Mouse (Mus musculus): ENCODE results near the gene Isyna1. TPM values are rescaled to one million over a fixed set of nuclear protein-coding genes. Genes with fewer than 3 reads are reported as not detected.
A peak's percentile ranks its signal among the peaks of the same experiment; 100 is the strongest.

Isyna1 gene
- polyA plus RNA-seq, 1 experiment from 2014 or later = 107 TPM

DNA sequence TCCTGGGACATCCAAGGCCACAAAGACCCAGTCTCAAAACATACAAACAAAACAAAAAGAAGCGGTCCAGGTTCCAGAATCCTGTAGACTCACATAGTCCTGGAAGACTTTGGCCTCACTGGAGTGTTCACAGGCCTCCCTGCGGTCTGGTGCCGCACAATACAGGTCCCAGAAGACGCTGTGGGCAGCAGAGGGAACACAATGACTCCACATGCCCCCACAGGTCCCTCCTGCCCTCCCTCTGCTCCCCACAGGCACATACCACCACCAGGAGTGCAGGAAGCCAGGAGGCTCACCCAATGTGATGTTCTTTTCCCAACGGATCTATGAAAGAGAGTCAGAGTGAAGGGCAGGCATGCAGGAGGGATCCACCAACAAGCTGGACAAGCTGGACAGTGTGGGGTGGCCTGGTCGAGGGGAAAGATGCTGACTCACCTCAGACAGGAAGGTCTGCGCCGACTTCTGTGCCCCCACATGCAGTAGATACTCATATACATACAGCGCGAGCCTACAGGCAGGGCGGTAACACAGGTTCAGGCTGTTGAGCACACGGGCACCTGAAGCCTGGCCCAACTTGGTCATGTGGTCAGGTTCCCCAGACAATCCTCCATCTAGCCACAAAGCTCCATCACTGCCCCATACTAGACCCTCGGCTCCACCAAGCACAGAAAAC, 8.1 kb downstream of the Isyna1 start:
- ATAC-seq (ENCODE audit: insufficient read depth) (no peak), DNase-seq (no peak)
- Histone ChIP-seq H3K27ac (ENCODE audit: low read depth) (no peak overlapping the region), H3K9ac (no peak overlapping the region), H3K9me3 (ENCODE audit: low read depth, low read length) (no peaks in the 10 kb centered on the region), H3K36me3 (ENCODE audit: insufficient read depth) (peaks cover 13% of the 10 kb centered on the region; the same call in 1 of the 2 replicates), H3K4me2 (no peak overlapping the region), H3K4me1 (ENCODE audit: insufficient read depth) (peaks cover 31% of the 10 kb centered on the region), H3K27me3 (ENCODE audit: insufficient read depth, low read length) (no peaks in the 10 kb centered on the region), H3K4me3 (ENCODE audit: low read depth, low read length) (no peak overlapping the region)
- 88% methylated on average over 13 of the region's 13 CpGs for WGBS
- no peak for TF ChIP-seq CTCF (IDR thresholded peaks at IDR 0.05; ENCODE audit: low read depth)

- TF ChIP-seq CTCF (IDR thresholded peaks at IDR 0.05; ENCODE audit: low read depth) = no peak
- H3K27me3 ChIP-seq (ENCODE audit: insufficient read depth, low read length) = no peaks in the 10 kb centered on the region
- peaks cover 10% of the 10 kb centered on the region; the same call in 1 of the 2 replicates for H3K36me3 ChIP-seq (ENCODE audit: insufficient read depth)
- H3K9me3 ChIP-seq (ENCODE audit: low read depth, low read length) = no peaks in the 10 kb centered on the region
- no peak overlapping the region for H3K9ac ChIP-seq
- ATAC-seq (ENCODE audit: insufficient read depth) (no peak), DNase-seq (no peak)
- no peak overlapping the region for H3K27ac ChIP-seq (ENCODE audit: low read depth)
- H3K4me1 ChIP-seq (ENCODE audit: insufficient read depth) = peaks cover 29% of the 10 kb centered on the region
- H3K4me3 ChIP-seq (ENCODE audit: low read depth, low read length) = no peak overlapping the region
- H3K4me2 ChIP-seq = no peak overlapping the region
- 84% methylated on average over 7 of the region's 7 CpGs for WGBS
Measured at GRCm38 (mm10) chr8:70604558-70604957, 10.4 kb downstream of the Isyna1 start.

GRCm38 (mm10) chr8:70605871-70606779, 12.0 kb downstream of the Isyna1 start:
- peaks cover 18% of the 10 kb centered on the region; the same call in 1 of the 2 replicates for H3K4me1 ChIP-seq (ENCODE audit: insufficient read depth)
- no peak for DNase-seq
- peak overlapping the region; percentile 83; the same call in 1 of the 2 replicates for H3K4me3 ChIP-seq (ENCODE audit: low read depth, low read length)
- no peak for ATAC-seq (ENCODE audit: insufficient read depth)
- H3K4me2 ChIP-seq = peak overlapping the region; percentile 12; the same call in 1 of the 2 replicates
- no peak overlapping the region for H3K9ac ChIP-seq
- WGBS = 84% methylated on average over 9 of the region's 9 CpGs
- H3K36me3 ChIP-seq (ENCODE audit: insufficient read depth) = peaks cover 10% of the 10 kb centered on the region; the same call in 1 of the 2 replicates
- TF ChIP-seq CTCF (IDR thresholded peaks at IDR 0.05; ENCODE audit: low read depth) = no peak
- no peaks in the 10 kb centered on the region for H3K9me3 ChIP-seq (ENCODE audit: low read depth, low read length)
- no peaks in the 10 kb centered on the region for H3K27me3 ChIP-seq (ENCODE audit: insufficient read depth, low read length)
- H3K27ac ChIP-seq (ENCODE audit: low read depth) = no peak overlapping the region

DNA sequence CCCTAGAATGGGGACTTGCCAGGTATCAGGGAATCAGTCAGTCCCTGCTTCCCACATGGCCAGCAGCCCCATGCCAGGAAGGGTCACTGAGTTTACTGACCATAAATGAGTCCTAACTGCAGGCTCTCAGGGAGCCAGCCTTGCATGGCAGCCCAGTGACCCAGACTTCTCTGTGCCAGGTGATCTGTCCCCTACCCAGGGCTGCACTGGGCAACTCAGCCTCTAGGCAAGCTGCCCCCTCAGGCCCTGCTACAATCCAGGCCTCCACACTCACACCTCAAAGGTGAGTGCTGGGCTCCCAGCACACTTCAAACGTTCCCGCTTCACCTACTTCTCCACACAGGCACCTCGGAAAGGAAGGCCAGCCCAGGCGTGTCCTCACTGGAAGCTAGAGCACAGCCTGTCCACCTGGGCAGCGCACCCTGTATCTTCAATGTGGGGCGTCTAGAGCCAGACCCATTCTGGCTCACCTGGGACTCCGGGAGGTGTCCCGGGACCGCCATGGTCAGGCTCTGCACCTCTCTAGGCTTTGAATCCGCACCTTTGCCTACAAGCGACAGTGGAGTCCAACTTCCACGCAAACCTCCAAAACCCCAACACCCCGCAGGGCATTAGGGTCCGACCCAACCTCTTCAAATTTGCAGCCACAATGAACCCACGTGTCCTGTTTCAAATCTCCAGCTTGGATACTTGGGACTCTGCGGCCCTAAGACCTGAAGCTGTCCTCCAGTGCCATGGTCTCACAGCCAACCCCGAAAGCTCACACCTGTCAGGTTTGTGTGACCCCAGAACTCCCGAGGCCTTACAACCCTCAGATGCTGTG, 12.8 kb downstream of the Isyna1 start:
- DNase-seq (no peak), ATAC-seq (ENCODE audit: insufficient read depth) (no peak)
- peak overlapping the region; percentile 83 for H3K4me3 ChIP-seq (ENCODE audit: low read depth, low read length)
- no peaks in the 10 kb centered on the region for H3K27me3 ChIP-seq (ENCODE audit: insufficient read depth, low read length)
- H3K27ac ChIP-seq (ENCODE audit: low read depth) = no peak overlapping the region
- 55% methylated on average over 18 of the region's 18 CpGs for WGBS
- no peak for TF ChIP-seq CTCF (IDR thresholded peaks at IDR 0.05; ENCODE audit: low read depth)
- H3K36me3 ChIP-seq (ENCODE audit: insufficient read depth) = peaks cover 7% of the 10 kb centered on the region; the same call in 1 of the 2 replicates
- H3K9me3 ChIP-seq (ENCODE audit: low read depth, low read length) = no peaks in the 10 kb centered on the region
- H3K4me1 ChIP-seq (ENCODE audit: insufficient read depth) = peaks cover 12% of the 10 kb centered on the region; the same call in 1 of the 2 replicates
- peak overlapping the region; percentile 90 for H3K9ac ChIP-seq
- peak overlapping the region; percentile 97 for H3K4me2 ChIP-seq

- Histone ChIP-seq H3K9me3 (ENCODE audit: low read depth, low read length) (no peaks in the 10 kb centered on the region), H3K27ac (ENCODE audit: low read depth) (peak overlapping the region; percentile 99), H3K9ac (peak overlapping the region; percentile 90), H3K4me2 (peak overlapping the region; percentile 97), H3K4me1 (ENCODE audit: insufficient read depth) (peaks cover 12% of the 10 kb centered on the region; the same call in 1 of the 2 replicates), H3K4me3 (ENCODE audit: low read depth, low read length) (peak overlapping the region; percentile 83), H3K27me3 (ENCODE audit: insufficient read depth, low read length) (no peaks in the 10 kb centered on the region), H3K36me3 (ENCODE audit: insufficient read depth) (peaks cover 4% of the 10 kb centered on the region; the same call in 1 of the 2 replicates)
- ATAC-seq (ENCODE audit: insufficient read depth) = no peak
- DNase-seq = peak; percentile 21
- no peak for TF ChIP-seq CTCF (IDR thresholded peaks at IDR 0.05; ENCODE audit: low read depth)
- WGBS = 23% methylated on average over 6 of the region's 6 CpGs
Measured at GRCm38 (mm10) chr8:70607603-70607897, 13.4 kb downstream of the Isyna1 start.

DNA sequence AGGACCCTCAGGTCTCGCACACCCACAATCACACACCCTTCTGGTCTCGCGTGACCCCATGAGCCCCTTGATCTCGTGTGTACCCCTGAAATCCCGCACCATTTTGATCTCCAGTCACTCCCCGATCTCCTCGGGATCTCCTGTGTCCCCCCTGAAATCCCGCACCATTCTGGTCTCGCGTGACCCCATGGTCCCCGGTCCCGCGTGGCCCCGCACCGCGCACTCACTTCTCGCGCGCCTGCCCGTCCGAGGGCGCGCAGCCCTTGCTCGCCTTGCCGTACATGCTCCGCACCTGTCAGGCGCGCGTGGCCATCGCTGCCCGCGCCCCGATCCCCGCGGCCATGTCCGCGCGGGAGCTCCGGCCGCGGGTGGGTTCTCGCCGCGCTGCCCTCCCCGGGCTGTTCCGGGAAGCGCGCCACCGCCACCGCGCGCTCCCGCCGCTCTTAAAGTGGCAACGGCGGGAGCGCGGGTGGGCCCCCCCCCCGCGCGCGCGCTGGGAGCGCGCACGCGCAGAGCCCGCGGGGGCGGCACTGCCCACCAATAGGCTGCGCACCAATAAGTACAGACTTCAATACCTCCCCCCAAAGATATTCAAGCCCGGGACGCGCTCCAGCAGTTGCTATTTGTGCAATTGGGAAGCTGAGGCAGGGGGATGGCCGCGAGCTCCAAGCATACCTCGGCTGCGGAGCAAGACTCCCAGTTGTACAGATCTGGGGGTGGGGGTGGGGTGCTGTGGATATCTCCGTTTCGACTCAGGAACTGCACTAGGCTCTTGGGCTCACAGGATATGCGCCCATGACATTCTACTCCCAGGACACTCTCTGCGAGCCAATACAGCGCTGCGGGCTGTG, 13.9 kb downstream of the Isyna1 start:
- 1% methylated on average over 84 of the region's 84 CpGs for WGBS
- H3K4me2 ChIP-seq = peak overlapping the region; percentile 97
- peak; percentile 81 for DNase-seq

More for the DNA sequence above, 13.9 kb downstream of the Isyna1 start:
- Histone ChIP-seq H3K4me3 (ENCODE audit: low read depth, low read length) (peak overlapping the region; percentile 83), H3K4me1 (ENCODE audit: insufficient read depth) (peaks cover 12% of the 10 kb centered on the region; the same call in 1 of the 2 replicates), H3K9me3 (ENCODE audit: low read depth, low read length) (no peaks in the 10 kb centered on the region), H3K27ac (ENCODE audit: low read depth) (peak overlapping the region; percentile 99), H3K9ac (peak overlapping the region; percentile 90), H3K27me3 (ENCODE audit: insufficient read depth, low read length) (no peaks in the 10 kb centered on the region), H3K36me3 (ENCODE audit: insufficient read depth) (no peaks in the 10 kb centered on the region)
- no peak for ATAC-seq (ENCODE audit: insufficient read depth)
- TF ChIP-seq CTCF (IDR thresholded peaks at IDR 0.05; ENCODE audit: low read depth) = no peak

All from lung, embryonic 14.5 days (tissue).